In the genomic region with DNA sequence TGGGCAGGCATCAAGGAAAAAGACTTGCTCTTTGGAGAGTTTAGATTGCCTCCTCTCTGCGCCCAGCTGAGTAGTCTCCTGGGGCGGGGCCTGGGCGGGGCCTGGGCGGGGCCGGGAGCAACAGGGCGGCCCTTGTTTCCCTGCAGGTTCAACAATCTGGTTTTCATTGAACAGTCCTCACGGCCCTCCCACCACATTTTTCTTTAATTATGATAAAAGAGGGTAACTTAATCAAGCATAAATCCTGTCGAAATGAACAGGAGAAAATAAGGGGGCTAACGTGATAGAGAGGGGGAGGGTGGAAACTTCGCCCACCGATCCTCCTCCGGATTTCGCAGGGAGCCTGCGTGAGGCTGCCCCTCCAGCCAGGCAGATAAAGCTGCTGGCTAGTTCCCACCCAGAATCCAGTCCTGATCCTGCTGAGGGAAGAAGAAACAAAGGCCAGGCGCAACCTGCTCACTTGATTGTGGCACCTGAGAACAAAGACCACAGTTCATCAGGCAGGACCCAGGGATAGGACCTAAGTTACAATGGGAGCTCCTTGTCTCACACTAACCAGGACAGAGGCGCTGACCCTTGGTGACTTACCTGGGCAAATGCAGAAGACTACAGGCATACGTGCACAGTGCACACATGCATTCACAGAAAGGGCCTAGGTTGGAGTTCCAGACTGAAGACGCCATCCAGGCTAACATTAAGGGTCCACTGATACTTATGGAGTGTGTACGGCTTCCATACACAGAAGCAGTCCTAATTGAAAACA, we compare ENCODE assay signal across 8 mouse cellular contexts.
A peak's percentile ranks its signal among the peaks of the same experiment; 100 is the strongest.
DNase-seq lines count a peak whose midpoint lies in the region; ATAC-seq and TF ChIP-seq lines count a peak whose summit lies in the region.

No protein-coding gene starts in this region.

- no peak overlapping the region for H3K27ac ChIP-seq in layer of hippocampus, adult 2 months
- peak overlapping the region; percentile 89 for H3K27ac ChIP-seq in embryonic facial prominence, embryonic 13.5 days
- H3K27ac ChIP-seq in limb, embryonic 13.5 days: peak overlapping the region; percentile 82
- peak overlapping the region; percentile 52; the same call in 1 of the 2 replicates for H3K27ac ChIP-seq in stomach, embryonic 14.5 days (ENCODE audit: low read length)

- H3K27me3 ChIP-seq in embryonic facial prominence, embryonic 13.5 days: no peaks in the 10 kb centered on the region
- no peaks in the 10 kb centered on the region for H3K27me3 ChIP-seq in limb, embryonic 13.5 days
- H3K27me3 ChIP-seq in stomach, embryonic 14.5 days (ENCODE audit: control insufficient read depth, insufficient read depth, low read length): no peaks in the 10 kb centered on the region

- 0 out of 2 replicates have a peak overlapping the region, but pooled peaks have one; percentile 32 for H3K9ac ChIP-seq in embryonic facial prominence, embryonic 13.5 days
- no peak overlapping the region for H3K9ac ChIP-seq in limb, embryonic 13.5 days
- H3K9ac ChIP-seq in stomach, embryonic 14.5 days (replicated peaks; ENCODE audit: low read depth, low read length): no peak overlapping the region

- H3K4me2 ChIP-seq in embryonic facial prominence, embryonic 13.5 days: peak overlapping the region; percentile 56
- peak overlapping the region; percentile 55 for H3K4me2 ChIP-seq in limb, embryonic 13.5 days (replicated peaks)
- peak overlapping the region; percentile 29 for H3K4me2 ChIP-seq in stomach, embryonic 14.5 days (replicated peaks; ENCODE audit: low read depth, low read length)

- 6% methylated on average over 19 of the region's 19 CpGs for WGBS in embryonic facial prominence, embryonic 13.5 days
- WGBS in limb, embryonic 13.5 days: 10% methylated on average over 19 of the region's 19 CpGs
- WGBS in stomach, embryonic 14.5 days: 13% methylated on average over 19 of the region's 19 CpGs

- ATAC-seq in embryonic facial prominence, embryonic 13.5 days (ENCODE audit: insufficient number of reproducible peaks, insufficient read depth, low FRiP score, low TSS enrichment, low read depth): peak; percentile 87
- ATAC-seq in limb, embryonic 13.5 days (ENCODE audit: low FRiP score, low read depth): peak; percentile 83; the same call in 1 of the 2 replicates
- peak; percentile 78 for ATAC-seq in stomach, embryonic 14.5 days (ENCODE audit: insufficient number of reproducible peaks, insufficient read depth, low FRiP score, low read depth)

- H3K4me1 ChIP-seq in embryonic facial prominence, embryonic 13.5 days: peaks cover 84% of the 10 kb centered on the region
- peaks cover 86% of the 10 kb centered on the region for H3K4me1 ChIP-seq in limb, embryonic 13.5 days
- peaks cover 43% of the 10 kb centered on the region for H3K4me1 ChIP-seq in stomach, embryonic 14.5 days (ENCODE audit: control insufficient read depth, insufficient read depth, low read length)

- DNase-seq in layer of hippocampus, adult 2 months (ENCODE audit: low spot score in 2 of 2): no peak
- no peak for DNase-seq in layer of hippocampus, adult 18-20 months (ENCODE audit: low spot score in 2 of 2)
- DNase-seq in cerebellum, adult 9-11 months: no peak
- no peak for DNase-seq in adipocyte (ENCODE audit: low spot score)
- DNase-seq in layer of hippocampus, adult 11-12 months (ENCODE audit: low spot score): no peak

- 0 out of 2 replicates have a peak overlapping the region, but pooled peaks have one; percentile 11 for H3K4me3 ChIP-seq in layer of hippocampus, adult 2 months
- H3K4me3 ChIP-seq in embryonic facial prominence, embryonic 13.5 days: peak overlapping the region; percentile 24
- peak overlapping the region; percentile 23 for H3K4me3 ChIP-seq in limb, embryonic 13.5 days
- no peak overlapping the region for H3K4me3 ChIP-seq in stomach, embryonic 14.5 days (ENCODE audit: low read depth, low read length)

- TF ChIP-seq CTCF in layer of hippocampus, adult 2 months (conservative IDR thresholded peaks at IDR 0.05): no peak

- H3K36me3 ChIP-seq in embryonic facial prominence, embryonic 13.5 days: no peaks in the 10 kb centered on the region
- no peaks in the 10 kb centered on the region for H3K36me3 ChIP-seq in limb, embryonic 13.5 days
- no peaks in the 10 kb centered on the region for H3K36me3 ChIP-seq in stomach, embryonic 14.5 days (ENCODE audit: control insufficient read depth, insufficient read depth, low read length)

- H3K9me3 ChIP-seq in embryonic facial prominence, embryonic 13.5 days: no peaks in the 10 kb centered on the region
- no peaks in the 10 kb centered on the region for H3K9me3 ChIP-seq in limb, embryonic 13.5 days
- no peaks in the 10 kb centered on the region for H3K9me3 ChIP-seq in stomach, embryonic 14.5 days (ENCODE audit: control insufficient read depth, low read depth, low read length)
